Mouse (Mus musculus) fat pad, adult 2 months (tissue): Measurements from ENCODE around the gene Sirt6.
A peak's percentile ranks its signal among the peaks of the same experiment; 100 is the strongest.

Experiments used
- DNase-seq: peaks from one replicate; pipeline ENCODE4 v3.0.0-alpha.2; 2011; ENCODE audit warnings: low read depth, low spot score; ENCODE audit errors: extremely low read depth

Gene Sirt6

DNA sequence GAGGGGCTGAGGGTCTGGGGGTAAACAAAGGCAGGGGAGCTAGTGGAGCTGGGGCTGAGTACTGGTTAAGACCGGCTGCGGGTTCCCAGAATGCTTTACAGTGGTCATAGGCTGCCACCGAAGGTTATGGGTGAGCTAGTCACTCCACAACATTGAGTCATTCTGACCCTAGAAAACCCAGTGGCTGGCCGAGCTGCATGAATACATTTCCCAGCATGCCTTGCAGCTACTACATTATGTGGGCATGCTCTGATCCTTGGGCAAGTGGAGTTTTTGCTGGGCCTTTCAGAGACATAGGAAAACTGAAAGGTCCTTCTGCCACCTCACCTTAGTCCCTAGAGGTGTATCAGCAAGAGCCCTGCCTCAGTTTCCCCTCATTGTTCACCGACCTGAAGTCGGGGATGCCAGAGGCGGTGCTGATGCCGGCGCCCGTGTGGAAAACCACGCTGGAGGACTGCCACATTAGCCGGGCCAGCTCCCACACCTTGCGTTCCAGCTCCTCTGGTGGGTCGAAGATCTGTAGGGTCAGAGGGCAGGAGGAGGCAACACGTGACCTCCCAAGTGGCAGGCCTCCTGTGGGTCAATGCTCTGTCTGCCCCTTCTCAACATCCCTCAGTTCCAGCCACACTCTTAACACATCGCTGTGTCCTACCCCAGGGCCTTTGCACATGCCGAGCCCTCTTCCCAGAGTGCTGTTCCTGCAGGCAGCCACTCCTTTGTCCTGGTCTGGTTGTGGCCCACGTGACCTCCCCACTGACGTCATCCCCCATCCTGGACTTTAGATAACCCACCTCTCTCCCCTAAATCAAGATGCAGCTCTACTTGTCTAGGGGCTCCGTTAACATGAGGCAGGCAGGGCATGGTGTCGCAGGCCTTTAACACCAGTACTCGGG lies 1.2 kb downstream of the Sirt6 start:
- no peak for DNase-seq

DNA sequence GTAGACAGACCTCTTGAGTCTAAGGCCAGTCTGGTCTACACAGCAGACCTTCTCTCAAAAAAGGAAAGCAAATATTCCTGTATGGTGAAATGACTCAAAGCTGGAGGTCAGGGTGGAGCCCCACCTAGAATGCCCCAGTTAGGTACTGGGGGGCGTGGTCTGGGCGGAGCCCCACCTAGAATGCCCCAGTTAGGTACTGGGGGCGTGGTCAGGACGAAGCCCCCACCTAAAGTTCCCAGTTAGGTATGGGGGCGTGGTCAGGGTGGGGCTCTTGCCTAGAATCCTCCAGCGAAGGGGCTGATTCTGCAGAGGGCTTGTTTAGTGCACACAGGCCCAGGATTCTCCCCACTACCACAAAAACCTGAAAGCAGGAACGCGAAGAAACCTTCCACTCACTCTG lies 4.2 kb downstream of the Sirt6 start:
- no peak for DNase-seq

DNA sequence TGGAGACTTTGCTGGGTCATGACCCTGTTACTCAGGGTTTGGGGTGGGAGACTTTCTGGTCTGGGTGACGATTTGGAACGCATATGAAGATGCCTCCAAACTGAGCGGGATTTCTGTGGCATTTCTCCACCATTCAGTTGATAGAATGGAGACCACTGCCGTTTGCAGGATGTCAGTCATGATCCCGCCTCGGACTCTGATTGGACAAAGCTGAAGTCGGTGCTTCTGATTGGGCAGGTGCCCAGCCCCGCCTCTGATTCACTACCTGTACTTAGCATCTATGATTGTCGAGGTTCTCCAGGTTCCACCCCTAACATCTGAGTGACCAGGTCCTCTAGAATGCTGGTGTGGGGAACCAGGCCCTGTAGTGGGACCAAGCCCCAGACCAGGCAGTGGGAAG lies 6.8 kb downstream of the Sirt6 start:
- DNase-seq, result no peak

DNA sequence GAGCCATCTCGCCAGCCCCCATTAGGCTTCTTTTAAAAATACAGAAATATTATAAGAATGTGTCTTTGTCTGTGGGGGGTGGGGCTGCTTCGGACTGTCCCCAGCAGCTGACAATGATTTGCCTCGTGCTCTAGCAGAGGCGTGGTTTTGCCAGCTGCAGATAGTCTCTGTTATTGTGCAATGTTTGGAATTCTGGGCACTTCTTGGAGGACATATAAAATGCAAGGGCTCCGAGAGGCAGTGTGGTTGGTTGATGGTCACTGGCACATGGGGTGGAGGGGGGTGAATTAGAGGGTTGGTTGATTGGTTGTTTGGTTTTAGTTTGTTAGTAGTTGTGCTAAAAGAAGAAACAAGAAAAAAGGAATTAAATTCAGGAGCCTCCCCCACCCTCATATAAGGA lies 7.6 kb downstream of the Sirt6 start:
- no peak for DNase-seq

DNA sequence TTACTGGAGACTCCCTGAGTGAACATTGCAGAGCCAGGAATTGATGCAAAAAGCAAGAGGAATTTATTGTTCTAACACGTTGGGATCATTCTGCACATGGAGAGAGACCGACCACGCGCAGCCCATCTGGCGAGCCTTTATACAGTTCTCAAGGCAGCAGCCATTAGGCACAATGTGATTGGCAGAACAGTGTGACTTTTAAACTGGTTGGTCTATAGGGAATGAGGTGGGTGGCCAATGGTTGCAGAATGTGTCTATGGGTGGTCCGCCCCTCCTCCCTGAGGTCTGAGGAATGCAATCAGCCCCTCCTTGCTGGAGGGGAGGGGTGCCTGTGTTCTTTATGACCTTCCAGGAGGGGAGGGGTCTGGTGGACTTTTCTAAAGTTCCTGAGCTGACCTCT lies 12.1 kb downstream of the Sirt6 start:
- DNase-seq, result no peak

DNA sequence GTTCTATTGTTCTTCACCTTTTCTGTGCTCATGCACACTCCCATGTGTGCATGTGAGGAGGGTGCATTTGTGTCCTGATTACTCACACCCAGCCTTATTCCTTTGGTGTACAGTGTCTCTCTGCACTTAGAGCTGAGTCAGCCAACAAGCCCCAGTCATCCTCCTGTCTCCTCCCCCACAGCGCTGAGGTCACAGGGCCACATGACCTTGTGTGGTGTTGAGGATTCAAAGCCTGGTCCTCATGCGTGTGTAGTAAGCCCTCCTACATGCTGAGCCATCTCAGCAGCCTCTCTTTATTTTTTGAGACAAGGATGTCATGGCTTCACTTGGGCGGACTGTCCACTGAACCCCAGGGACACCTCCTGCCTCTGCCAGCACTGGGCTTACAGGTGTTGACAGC lies 14.8 kb downstream of the Sirt6 start:
- no peak for DNase-seq

DNA sequence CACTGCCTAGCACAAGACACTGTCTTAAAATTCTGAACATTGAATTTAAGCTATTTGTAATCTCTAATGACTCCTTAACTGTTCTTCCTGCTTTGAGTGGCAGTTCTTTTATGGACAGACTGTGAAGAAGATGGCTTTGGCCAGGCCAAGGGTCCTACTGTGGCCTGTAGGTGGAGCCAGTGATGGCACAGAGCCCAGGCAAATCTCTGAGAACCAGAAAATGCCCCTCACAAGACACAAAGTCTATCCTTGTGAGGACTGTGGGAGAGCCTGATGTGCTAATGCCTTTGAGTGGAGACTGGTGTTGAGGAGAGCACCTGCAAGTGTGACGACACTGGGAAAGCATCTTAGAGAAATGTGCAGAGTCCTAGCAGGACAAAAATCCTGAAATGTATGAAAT lies 19.3 kb downstream of the Sirt6 start:
- no peak for DNase-seq

DNA sequence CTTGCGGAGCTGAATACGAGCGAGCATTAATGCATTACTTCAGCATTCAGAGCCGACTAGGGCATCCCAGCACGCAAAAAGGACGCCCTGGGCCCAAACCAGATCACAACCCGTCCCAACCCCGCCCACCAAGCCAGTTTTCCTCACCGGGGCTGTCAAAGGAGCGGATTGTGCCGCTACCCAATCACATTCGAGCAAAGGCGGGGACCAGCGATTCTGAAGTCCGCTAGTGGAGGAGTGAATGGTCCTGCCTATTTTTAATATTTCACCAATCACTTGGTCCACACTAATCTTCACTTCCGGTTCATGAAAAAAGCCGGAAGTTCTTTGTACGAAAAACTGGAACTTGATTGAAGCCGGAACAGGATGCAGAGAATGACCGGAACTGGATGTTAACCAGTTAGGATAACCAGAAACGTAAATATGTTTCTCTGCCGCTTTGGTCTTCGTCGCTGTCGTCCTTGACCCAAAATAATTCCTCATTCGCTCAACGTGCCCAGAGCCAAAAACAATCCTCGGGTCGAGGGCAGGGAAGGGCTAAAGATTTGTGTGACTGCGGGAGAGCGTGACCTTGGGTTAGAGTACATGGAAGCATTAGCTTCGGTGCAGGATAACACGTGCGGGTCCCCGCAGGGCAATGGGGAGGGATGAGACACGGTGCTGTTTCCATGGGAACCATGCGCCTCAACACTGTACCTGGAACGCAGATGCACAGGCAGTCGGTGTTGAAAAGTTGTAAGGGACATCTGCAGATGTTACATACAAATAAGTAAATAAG lies 21.4 kb downstream of the Sirt6 start, which contains the start of gene BC025920:
TSS of gene BC025920 (plus strand) at position 297 of the 778 bp plus-strand sequence.
- peak; percentile 94 for DNase-seq

DNA sequence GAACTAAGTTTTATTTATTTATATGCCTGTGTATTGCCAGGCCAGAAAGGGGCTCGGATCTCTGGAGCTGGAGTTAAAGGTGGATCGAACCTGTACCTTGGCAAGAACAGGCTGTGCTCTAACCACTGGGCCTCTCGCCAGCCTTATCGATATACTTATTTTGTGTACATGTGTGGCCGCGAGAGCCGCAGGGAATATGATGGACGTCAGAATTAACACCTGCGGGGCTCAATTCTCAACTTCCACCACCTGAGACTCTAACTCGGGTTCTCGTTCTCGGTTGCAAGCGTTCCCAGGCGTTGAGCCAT lies 22.0 kb downstream of the Sirt6 start:
- no peak for DNase-seq

DNA sequence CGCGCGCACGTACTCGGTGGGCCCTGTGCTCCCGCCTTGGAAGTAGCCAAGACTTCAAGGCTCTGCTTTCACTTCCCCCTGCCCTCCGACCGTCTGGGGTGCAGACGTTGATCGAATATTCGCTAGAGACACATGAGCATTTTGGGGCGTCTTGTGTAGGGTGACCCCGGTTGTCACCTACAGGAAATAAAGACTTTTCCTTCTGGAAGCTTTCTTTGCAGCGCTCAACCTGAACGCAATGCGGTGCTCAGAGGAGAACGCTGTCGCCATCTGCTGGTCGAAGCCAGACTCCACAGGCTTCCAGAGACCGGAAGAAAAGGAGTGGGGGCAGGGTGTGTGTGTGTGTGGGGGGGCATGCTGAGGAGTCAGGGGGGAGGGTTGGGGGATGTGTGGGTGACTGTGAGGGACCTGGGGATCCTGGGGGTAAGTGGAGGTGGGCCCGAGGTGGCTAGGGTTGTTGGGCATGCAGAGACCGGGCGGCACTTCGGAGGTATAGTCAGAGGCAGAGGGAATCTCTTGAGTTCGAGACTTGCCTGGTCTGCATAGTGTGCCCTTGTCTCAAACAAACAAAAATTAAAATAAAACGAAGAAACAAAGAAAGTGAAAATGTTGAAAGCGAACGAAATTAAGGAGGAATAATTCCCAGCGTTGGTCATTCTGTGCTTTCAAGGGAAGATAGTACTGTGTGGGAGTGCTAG lies 22.5 kb downstream of the Sirt6 start:
- no peak for DNase-seq

DNA sequence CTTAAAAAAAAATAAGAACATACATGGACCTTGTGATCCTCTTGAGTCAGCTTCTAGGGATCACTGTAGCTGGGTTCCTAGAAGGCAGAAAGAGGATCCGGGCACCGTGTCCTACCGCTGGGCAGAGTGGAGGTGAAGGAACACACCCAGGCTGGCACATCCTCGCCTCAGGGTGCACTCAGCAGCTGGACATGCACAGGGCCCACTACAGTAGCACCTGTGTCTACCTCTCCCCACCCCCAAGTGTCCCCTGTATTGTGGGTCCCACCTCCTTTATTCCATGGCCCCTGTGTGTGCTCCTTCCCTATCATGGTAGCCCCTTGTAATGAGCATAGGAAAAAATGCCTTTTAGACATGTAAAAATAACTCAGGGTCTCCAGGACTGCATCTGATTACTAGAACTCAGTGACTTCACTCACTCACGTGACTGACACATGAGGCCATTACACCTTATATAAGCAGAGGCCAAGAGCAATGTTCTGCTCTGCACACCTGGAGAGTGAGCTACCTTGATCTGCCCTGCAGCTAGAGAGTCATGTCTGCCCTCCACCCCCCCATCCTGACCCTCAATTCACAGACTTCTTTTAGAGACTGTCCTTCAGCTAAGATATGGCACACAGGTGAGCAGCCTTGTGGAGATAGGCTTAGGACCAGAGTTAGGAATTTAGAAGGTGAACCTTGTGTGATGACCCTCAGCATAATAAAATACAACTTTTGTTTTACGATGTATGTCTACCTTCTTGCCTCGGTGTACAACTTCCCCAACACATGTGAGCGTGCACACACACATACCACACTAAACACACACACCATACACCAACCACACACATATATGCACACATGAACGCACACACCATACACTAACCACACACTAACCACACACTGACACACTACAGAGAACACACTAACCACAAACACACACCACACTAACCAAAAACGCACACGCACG lies 23.3 kb downstream of the Sirt6 start:
- no peak for DNase-seq

DNA sequence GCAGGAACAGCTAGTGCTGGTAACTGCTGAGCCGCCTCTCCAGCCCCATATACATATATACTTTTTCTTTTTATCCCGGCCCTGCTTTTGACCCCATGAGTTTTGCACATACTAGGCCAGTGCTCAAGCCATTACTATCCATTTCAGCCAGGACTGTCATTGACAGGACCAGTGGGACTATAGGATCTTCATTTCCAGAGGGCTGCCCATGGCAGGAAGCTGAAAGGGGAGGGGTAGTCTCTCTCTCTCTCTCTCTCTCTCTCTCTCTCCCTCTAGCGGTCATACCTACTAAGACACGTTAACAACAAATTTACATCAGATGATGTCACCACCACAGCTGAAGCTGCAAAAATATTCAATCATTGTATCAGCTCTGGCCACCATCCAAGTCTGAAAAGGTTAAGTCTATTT lies 24.9 kb downstream of the Sirt6 start:
- no peak for DNase-seq

DNA sequence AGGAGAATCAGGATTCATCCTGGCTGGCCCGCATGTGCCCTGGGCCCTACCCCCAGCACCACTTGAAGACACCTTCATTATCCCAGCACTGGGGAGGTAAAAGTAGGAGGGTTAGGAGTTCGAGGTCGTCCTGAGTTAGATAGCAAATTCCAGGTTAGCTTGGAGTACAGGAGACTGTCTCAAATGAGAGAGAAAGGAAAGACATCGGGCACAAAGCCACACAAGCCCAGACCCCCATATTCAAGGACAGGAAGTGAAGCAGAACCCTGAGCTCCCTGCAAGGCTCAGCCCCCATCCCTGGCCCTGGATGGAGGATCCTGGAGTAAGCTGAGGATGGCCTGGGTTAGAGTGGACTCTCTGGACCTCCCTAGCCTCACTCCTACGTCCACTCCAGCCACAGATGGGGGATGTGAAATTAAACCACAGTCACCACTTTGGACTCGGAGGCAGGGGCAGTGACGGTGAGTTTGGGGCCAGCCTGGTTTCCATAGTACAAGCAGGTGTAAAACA lies 26.1 kb downstream of the Sirt6 start:
- DNase-seq, result no peak

DNA sequence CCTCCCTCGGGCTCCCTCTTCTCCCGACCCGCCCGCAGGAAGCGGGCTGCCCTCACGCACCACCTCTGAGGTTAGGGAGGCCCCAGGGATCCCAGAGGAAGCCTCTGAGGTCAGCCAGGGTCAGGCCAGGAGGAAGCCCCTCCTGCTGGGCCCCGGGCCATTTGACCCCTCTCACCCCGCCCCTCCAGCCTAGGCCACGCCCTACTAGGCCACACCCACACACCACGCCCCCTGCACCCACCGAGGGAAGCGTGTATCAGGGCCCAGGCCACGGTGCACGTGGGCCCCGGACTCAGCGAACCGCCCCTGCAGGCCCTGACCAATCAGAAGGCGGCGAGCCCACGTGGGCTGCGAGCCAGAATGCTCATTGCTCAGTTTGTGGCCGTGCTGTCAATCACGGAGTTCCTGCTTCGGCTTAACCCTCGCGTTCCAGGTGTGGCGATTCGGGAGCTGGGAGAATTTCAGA lies 26.8 kb downstream of the Sirt6 start, which contains the start of gene Tle6:
TSS of gene Tle6 (minus strand) at position 336 of the 466 bp plus-strand sequence.
- DNase-seq, result no peak

DNA sequence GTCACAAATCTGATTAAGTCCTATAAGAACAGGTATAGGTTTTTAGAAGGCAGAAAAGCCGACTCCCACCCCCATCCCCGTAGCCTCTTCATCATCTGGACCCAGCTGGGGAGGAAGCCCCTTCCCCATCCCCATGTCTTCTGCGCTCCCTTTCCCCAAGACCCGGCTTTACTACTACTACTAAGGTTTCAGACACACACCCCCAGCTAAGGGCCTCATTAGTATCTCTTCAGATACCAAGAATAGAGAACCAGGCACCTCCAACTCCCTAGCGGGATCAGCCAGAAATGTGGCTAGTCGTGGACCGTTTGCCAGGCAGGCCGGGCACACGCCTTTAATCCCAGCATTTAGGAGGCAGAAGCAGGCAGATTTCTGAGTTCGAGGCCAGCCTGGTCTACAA lies 27.5 kb downstream of the Sirt6 start:
- DNase-seq, result no peak

DNA sequence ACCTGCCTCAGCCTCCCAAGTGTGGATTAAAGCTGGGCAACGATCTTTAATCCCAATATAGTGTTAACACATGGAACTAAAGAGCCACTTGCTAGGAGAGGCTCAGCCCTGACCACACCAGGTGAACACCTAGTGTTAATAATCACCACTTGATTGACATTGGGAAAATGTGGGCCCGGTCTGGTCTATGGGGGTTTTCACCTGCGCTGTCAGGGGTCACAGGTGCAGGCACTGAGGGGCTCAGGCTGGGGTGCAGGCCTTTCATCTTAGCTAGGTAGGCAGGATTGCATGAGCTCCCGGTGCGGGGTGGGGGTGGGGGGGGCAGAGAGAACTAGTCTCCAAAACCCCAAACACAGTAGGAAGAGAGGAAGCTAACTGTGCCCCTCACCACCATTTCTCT lies 28.0 kb downstream of the Sirt6 start:
- no peak for DNase-seq

DNA sequence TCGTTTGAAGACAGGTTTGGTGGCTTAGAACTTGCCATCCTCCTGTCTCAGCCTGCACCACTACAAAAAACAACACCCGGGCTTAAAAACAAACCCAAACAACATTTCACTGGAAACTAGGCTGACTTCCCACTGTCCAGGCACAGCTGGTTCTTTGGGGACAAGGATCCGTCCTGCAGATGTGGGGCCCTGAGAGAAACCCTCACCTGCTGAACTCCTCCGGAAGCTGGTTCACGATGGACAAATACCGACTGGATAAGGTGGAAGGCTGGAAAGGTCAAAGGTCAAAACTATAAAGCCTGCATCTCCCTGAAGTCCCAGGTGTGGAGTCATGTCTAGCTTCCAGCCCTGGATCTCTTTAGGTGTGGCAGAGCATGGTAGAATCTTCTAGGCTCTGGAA lies 28.7 kb downstream of the Sirt6 start:
- DNase-seq, result no peak

DNA sequence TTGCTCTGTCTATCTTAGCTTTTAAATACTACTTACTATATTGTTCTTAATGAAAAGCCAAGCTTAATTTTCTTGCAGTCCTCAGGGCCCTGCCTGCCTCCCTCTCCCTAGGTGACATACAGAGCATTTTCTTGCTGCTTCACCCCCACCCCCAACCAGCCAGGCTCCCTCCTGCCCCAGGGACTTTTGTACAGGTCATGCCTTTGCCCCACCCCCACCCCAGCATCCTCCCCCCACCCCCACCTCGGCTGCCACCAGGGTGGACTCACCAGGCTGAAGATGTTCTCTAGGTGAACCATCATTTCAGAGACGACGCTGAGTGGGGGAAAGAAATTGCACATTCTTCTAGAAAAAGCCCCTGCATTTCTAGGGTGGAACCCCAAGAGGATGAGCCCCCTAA lies 29.3 kb downstream of the Sirt6 start:
- DNase-seq, result no peak

DNA sequence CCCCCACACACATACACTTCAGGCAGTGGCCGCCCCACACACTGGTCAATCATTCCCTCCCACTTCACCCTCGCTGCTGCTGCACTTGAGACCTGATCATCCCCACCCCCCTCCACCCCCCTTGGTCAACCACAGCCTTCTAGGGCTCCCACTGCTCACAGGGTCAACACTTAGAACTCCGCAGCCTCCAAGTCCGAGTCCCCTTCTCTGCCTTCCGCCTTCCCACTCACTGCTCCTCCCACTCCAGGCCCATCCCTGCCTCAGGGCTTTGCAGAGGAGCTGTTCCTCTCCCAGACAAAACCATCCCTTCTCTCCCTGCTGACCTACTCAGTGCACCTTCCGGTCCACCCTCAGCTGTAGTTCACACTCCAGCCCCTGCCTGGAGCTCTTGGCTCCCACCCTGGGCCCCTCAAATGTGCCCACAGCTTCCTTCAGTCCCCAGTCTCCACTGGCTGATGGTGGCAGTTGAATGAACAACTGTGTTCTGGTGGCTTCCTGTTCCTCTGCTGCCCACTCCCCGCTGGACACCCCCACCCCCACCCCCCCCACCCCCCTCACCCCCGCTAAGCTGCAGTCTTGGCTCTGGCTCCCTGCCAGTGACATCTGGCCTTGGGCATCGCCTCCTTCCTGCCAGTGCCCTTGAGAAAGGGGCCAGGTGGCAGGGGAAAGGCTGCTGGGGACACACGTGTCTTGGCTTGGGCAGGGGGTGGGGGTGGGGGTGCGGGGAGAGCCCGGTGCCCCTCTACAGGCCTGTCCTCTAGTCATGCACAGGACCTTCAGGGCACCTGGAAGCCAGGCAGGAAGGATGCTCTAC lies 30.3 kb downstream of the Sirt6 start:
- no peak for DNase-seq
